Mouse (Mus musculus): ENCODE results near the gene Dnlz. TPM values are rescaled to one million over a fixed set of nuclear protein-coding genes. Genes with fewer than 3 reads are reported as not detected.
"Not testable (repeated sequence)": the region's sequence is repeated elsewhere in the genome, so short reads cannot be mapped to it uniquely, and the experiment has no call there.

Dnlz gene
- polyA plus RNA-seq, 1 experiment from 2014 or later, result 35.0 TPM

- Histone ChIP-seq H3K4me2 (peak overlapping the region; percentile 95; the same call in 1 of the 2 replicates), H3K36me3 (ENCODE audit: control insufficient read depth, insufficient read depth, low read length) (peaks cover 53% of the 10 kb centered on the region), H3K9ac (ENCODE audit: low read length) (0 out of 2 replicates have a peak overlapping the region, but pooled peaks have one; percentile 12), H3K4me3 (ENCODE audit: low read depth, low read length) (peak overlapping the region; percentile 99; the same call in 1 of the 2 replicates), H3K4me1 (ENCODE audit: control insufficient read depth, insufficient read depth, low read length) (peaks cover 15% of the 10 kb centered on the region), H3K9me3 (ENCODE audit: control insufficient read depth, low read length) (no peaks in the 10 kb centered on the region), H3K27me3 (ENCODE audit: control insufficient read depth, insufficient read depth, low read length) (no peaks in the 10 kb centered on the region), H3K27ac (ENCODE audit: low read depth, low read length) (no peak overlapping the region)
- DNase-seq (ENCODE audit: low spot score, missing footprints), result no peak
- WGBS, result 93% methylated on average over 3 of the region's 3 CpGs
- no peak for ATAC-seq (ENCODE audit: low FRiP score)
Measured at GRCm38 (mm10) chr2:26387713-26388112, 35.8 kb upstream of the Dnlz start.

- not testable (repeated sequence) for H3K9me3 ChIP-seq (ENCODE audit: control insufficient read depth, low read length); DNase-seq (ENCODE audit: low spot score, missing footprints); H3K4me1 ChIP-seq (ENCODE audit: control insufficient read depth, insufficient read depth, low read length); H3K27ac ChIP-seq (ENCODE audit: low read depth, low read length); H3K27me3 ChIP-seq (ENCODE audit: control insufficient read depth, insufficient read depth, low read length)
- Histone ChIP-seq H3K36me3 (ENCODE audit: control insufficient read depth, insufficient read depth, low read length) (peaks cover 36% of the 10 kb centered on the region), H3K4me2 (peak overlapping the region; percentile 93), H3K4me3 (ENCODE audit: low read depth, low read length) (peak overlapping the region; percentile 57), H3K9ac (ENCODE audit: low read length) (peak overlapping the region; percentile 75; the same call in 1 of the 2 replicates)
- WGBS, result 36% methylated on average over 6 of the region's 6 CpGs
- peak; percentile 45; the same call in 1 of the 2 replicates for ATAC-seq (ENCODE audit: low FRiP score)
Measured at GRCm38 (mm10) chr2:26380871-26381270, 29.0 kb upstream of the Dnlz start.

- peaks cover 31% of the 10 kb centered on the region for H3K36me3 ChIP-seq (ENCODE audit: control insufficient read depth, insufficient read depth, low read length)
- H3K27ac ChIP-seq (ENCODE audit: low read depth, low read length), result no peak within 1 kb of the TSS
- H3K9me3 ChIP-seq (ENCODE audit: control insufficient read depth, low read length), result no peaks in the 10 kb centered on the region
- H3K4me3 ChIP-seq (ENCODE audit: low read depth, low read length), result peak within 1 kb of the TSS; percentile 57
- H3K27me3 ChIP-seq (ENCODE audit: control insufficient read depth, insufficient read depth, low read length), result no peaks in the 10 kb centered on the region
- ATAC-seq (ENCODE audit: low FRiP score), result peak; percentile 96
- H3K4me1 ChIP-seq (ENCODE audit: control insufficient read depth, insufficient read depth, low read length), result peaks cover 5% of the 10 kb centered on the region
- DNase-seq (ENCODE audit: low spot score, missing footprints), result peak; percentile 97
- WGBS, result under 1% methylated on average over 38 of the region's 38 CpGs
- H3K4me2 ChIP-seq, result peak within 1 kb of the TSS; percentile 93
- peak within 1 kb of the TSS; percentile 75 for H3K9ac ChIP-seq (ENCODE audit: low read length)
Measured at GRCm38 (mm10) chr2:26380131-26380771, 28.3 kb upstream of the Dnlz start, which contains the start of gene Snapc4. Gene Snapc4 (minus strand): TSS chr2:26380653.

- no peaks in the 10 kb centered on the region for H3K4me1 ChIP-seq (ENCODE audit: control insufficient read depth, insufficient read depth, low read length)
- no peak for DNase-seq (ENCODE audit: low spot score, missing footprints)
- H3K27me3 ChIP-seq (ENCODE audit: control insufficient read depth, insufficient read depth, low read length), result no peaks in the 10 kb centered on the region
- H3K9me3 ChIP-seq (ENCODE audit: control insufficient read depth, low read length), result no peaks in the 10 kb centered on the region
- H3K9ac ChIP-seq (ENCODE audit: low read length), result no peak overlapping the region
- H3K4me3 ChIP-seq (ENCODE audit: low read depth, low read length), result no peak overlapping the region
- no peak overlapping the region for H3K27ac ChIP-seq (ENCODE audit: low read depth, low read length)
- ATAC-seq (ENCODE audit: low FRiP score), result no peak
- WGBS, result 91% methylated on average over 8 of the region's 8 CpGs
- H3K4me2 ChIP-seq, result no peak overlapping the region
- peaks cover 23% of the 10 kb centered on the region for H3K36me3 ChIP-seq (ENCODE audit: control insufficient read depth, insufficient read depth, low read length)
Measured at GRCm38 (mm10) chr2:26372396-26372795, 20.5 kb upstream of the Dnlz start.

GRCm38 (mm10) chr2:26368572-26368971, 16.7 kb upstream of the Dnlz start:
- Histone ChIP-seq H3K9ac (ENCODE audit: low read length) (no peak overlapping the region), H3K4me1 (ENCODE audit: control insufficient read depth, insufficient read depth, low read length) (no peaks in the 10 kb centered on the region), H3K36me3 (ENCODE audit: control insufficient read depth, insufficient read depth, low read length) (peaks cover 29% of the 10 kb centered on the region), H3K27me3 (ENCODE audit: control insufficient read depth, insufficient read depth, low read length) (no peaks in the 10 kb centered on the region), H3K4me2 (no peak overlapping the region), H3K27ac (ENCODE audit: low read depth, low read length) (no peak overlapping the region), H3K4me3 (ENCODE audit: low read depth, low read length) (no peak overlapping the region), H3K9me3 (ENCODE audit: control insufficient read depth, low read length) (no peaks in the 10 kb centered on the region)
- DNase-seq (ENCODE audit: low spot score, missing footprints) (no peak), ATAC-seq (ENCODE audit: low FRiP score) (no peak)
- 86% methylated on average over 1 of the region's 1 CpGs for WGBS

- Histone ChIP-seq H3K9ac (ENCODE audit: low read length) (no peak overlapping the region), H3K27me3 (ENCODE audit: control insufficient read depth, insufficient read depth, low read length) (no peaks in the 10 kb centered on the region), H3K9me3 (ENCODE audit: control insufficient read depth, low read length) (no peaks in the 10 kb centered on the region), H3K27ac (ENCODE audit: low read depth, low read length) (no peak overlapping the region), H3K4me3 (ENCODE audit: low read depth, low read length) (no peak overlapping the region), H3K36me3 (ENCODE audit: control insufficient read depth, insufficient read depth, low read length) (peaks cover 26% of the 10 kb centered on the region), H3K4me1 (ENCODE audit: control insufficient read depth, insufficient read depth, low read length) (no peaks in the 10 kb centered on the region), H3K4me2 (no peak overlapping the region)
- DNase-seq (ENCODE audit: low spot score, missing footprints), result no peak
- 96% methylated on average over 6 of the region's 6 CpGs for WGBS
- ATAC-seq (ENCODE audit: low FRiP score), result no peak
Measured at GRCm38 (mm10) chr2:26367911-26368310, 16.0 kb upstream of the Dnlz start.

GRCm38 (mm10) chr2:26364738-26365465, 13.0 kb upstream of the Dnlz start:
- H3K9ac ChIP-seq (ENCODE audit: low read length), result no peak overlapping the region
- no peak overlapping the region for H3K4me2 ChIP-seq
- peaks cover 23% of the 10 kb centered on the region for H3K36me3 ChIP-seq (ENCODE audit: control insufficient read depth, insufficient read depth, low read length)
- DNase-seq (ENCODE audit: low spot score, missing footprints) (no peak), ATAC-seq (ENCODE audit: low FRiP score) (no peak)
- WGBS, result 89% methylated on average over 10 of the region's 10 CpGs
- H3K9me3 ChIP-seq (ENCODE audit: control insufficient read depth, low read length), result no peaks in the 10 kb centered on the region
- no peaks in the 10 kb centered on the region for H3K27me3 ChIP-seq (ENCODE audit: control insufficient read depth, insufficient read depth, low read length)
- no peak overlapping the region for H3K27ac ChIP-seq (ENCODE audit: low read depth, low read length)
- H3K4me1 ChIP-seq (ENCODE audit: control insufficient read depth, insufficient read depth, low read length), result no peaks in the 10 kb centered on the region
- no peak overlapping the region for H3K4me3 ChIP-seq (ENCODE audit: low read depth, low read length)

GRCm38 (mm10) chr2:26363481-26363880, 11.6 kb upstream of the Dnlz start:
- H3K4me1 ChIP-seq (ENCODE audit: control insufficient read depth, insufficient read depth, low read length), result no peaks in the 10 kb centered on the region
- H3K36me3 ChIP-seq (ENCODE audit: control insufficient read depth, insufficient read depth, low read length), result peaks cover 23% of the 10 kb centered on the region
- 95% methylated on average over 5 of the region's 5 CpGs for WGBS
- H3K27me3 ChIP-seq (ENCODE audit: control insufficient read depth, insufficient read depth, low read length), result no peaks in the 10 kb centered on the region
- DNase-seq (ENCODE audit: low spot score, missing footprints), result no peak
- no peak for ATAC-seq (ENCODE audit: low FRiP score)
- no peak overlapping the region for H3K27ac ChIP-seq (ENCODE audit: low read depth, low read length)
- H3K9me3 ChIP-seq (ENCODE audit: control insufficient read depth, low read length), result no peaks in the 10 kb centered on the region
- no peak overlapping the region for H3K4me2 ChIP-seq
- H3K4me3 ChIP-seq (ENCODE audit: low read depth, low read length), result no peak overlapping the region
- H3K9ac ChIP-seq (ENCODE audit: low read length), result no peak overlapping the region

GRCm38 (mm10) chr2:26362991-26363390, 11.1 kb upstream of the Dnlz start:
- WGBS, result 85% methylated on average over 5 of the region's 5 CpGs
- Histone ChIP-seq H3K9ac (ENCODE audit: low read length) (no peak overlapping the region), H3K4me2 (no peak overlapping the region), H3K36me3 (ENCODE audit: control insufficient read depth, insufficient read depth, low read length) (peaks cover 23% of the 10 kb centered on the region), H3K4me1 (ENCODE audit: control insufficient read depth, insufficient read depth, low read length) (no peaks in the 10 kb centered on the region), H3K4me3 (ENCODE audit: low read depth, low read length) (no peak overlapping the region), H3K9me3 (ENCODE audit: control insufficient read depth, low read length) (no peaks in the 10 kb centered on the region), H3K27me3 (ENCODE audit: control insufficient read depth, insufficient read depth, low read length) (no peaks in the 10 kb centered on the region), H3K27ac (ENCODE audit: low read depth, low read length) (no peak overlapping the region)
- DNase-seq (ENCODE audit: low spot score, missing footprints) (no peak), ATAC-seq (ENCODE audit: low FRiP score) (no peak)

Measured in midbrain, embryonic 11.5 days (tissue).